Mouse (Mus musculus) pancreas, adult 10 weeks (tissue): ENCODE measurements around the gene Pum2. TPM values are rescaled to one million over a fixed set of nuclear protein-coding genes. Genes with fewer than 3 reads are reported as not detected.

ENCODE experiments used
- polyA plus RNA-seq: library from polyadenylated mRNA; stranded (reverse); fragments of 350-450 nt; fragmentation: Illumina TruSeq; extraction: RNeasy Lipid Tissue Mini Kit (QIAGEN cat#74804); gene quantifications from one replicate; pipeline ENCODE4 v1.2.3, GENCODE M21; 2015; ENCODE audit warnings: low read depth, low replicate concordance; ENCODE audit not compliant: insufficient read depth

Pum2 gene
- 13.0 TPM for polyA plus RNA-seq

GRCm38 (mm10) chr12:8673974-8674306 lies at the start of gene Pum2:
Gene Pum2, plus strand, starts transcription at chr12:8674134.

GRCm38 (mm10) chr12:8770946-8771843 lies 97.3 kb downstream of the Pum2 start, which contains the start of gene Sdc1:
Gene Sdc1, plus strand, starts transcription at chr12:8771323.

Other genes with a start within 250 kb of the Pum2 start
- gene Rhob, start 174.1 kb upstream of the Pum2 start, polyA plus RNA-seq, result 38.8 TPM
- gene Slc7a15, start 75.1 kb upstream of the Pum2 start, polyA plus RNA-seq, result not detected
- gene Sdc1, start 97.2 kb downstream of the Pum2 start, polyA plus RNA-seq, result 4.2 TPM
- gene Laptm4a, start 247.5 kb downstream of the Pum2 start, polyA plus RNA-seq, result 119 TPM